Mouse (Mus musculus) limb, embryonic 12.5 days (tissue): ENCODE data around the gene Gsta3. TPM values are rescaled to one million over a fixed set of nuclear protein-coding genes. Genes with fewer than 3 reads are reported as not detected.
"Not testable (repeated sequence)": the region's sequence is repeated elsewhere in the genome, so short reads cannot be mapped to it uniquely, and the experiment has no call there.

Source experiments
- ATAC-seq: fragments of 200-750 bp; cut with Nextera tagmentation; 2 replicates; pipeline ENCODE4 v1.8.0; 2017; ENCODE audit warnings: low read depth, moderate TSS enrichment; ENCODE audit not compliant: insufficient number of reproducible peaks, insufficient read depth, low FRiP score, low TSS enrichment
- H3K27ac ChIP-seq: fragments of 300-500 bp; sonication (generic); 2 replicates; pipeline ENCODE4 v1.5.1; 2016; ENCODE audit warnings: mild to moderate bottlenecking, moderate library complexity
- H3K27me3 ChIP-seq: fragments of 300-500 bp; sonication (generic); 2 replicates; pipeline ENCODE4 v1.6.1; 2016; ENCODE audit warnings: mild to moderate bottlenecking, moderate library complexity
- H3K36me3 ChIP-seq: fragments of 300-500 bp; sonication (generic); 2 replicates; pipeline ENCODE4 v1.6.1; 2016; ENCODE audit warnings: mild to moderate bottlenecking, moderate library complexity
- H3K4me1 ChIP-seq: fragments of 300-500 bp; sonication (generic); replicated peaks from 2 replicates; pipeline ENCODE4 v1.6.1; 2016
- H3K4me2 ChIP-seq: fragments of 300-500 bp; sonication (generic); 2 replicates; pipeline ENCODE4 v1.6.1; 2016; ENCODE audit warnings: mild to moderate bottlenecking, moderate library complexity
- H3K4me3 ChIP-seq: fragments of 300-500 bp; sonication (generic); replicated peaks from 2 replicates; pipeline ENCODE4 v1.5.1; 2016; ENCODE audit warnings: mild to moderate bottlenecking
- H3K9ac ChIP-seq: fragments of 300-500 bp; sonication (generic); replicated peaks from 2 replicates; pipeline ENCODE4 v1.6.1; 2016; ENCODE audit warnings: mild to moderate bottlenecking, moderate library complexity
- H3K9me3 ChIP-seq: fragments of 300-500 bp; sonication (generic); 2 replicates; pipeline ENCODE4 v1.6.1; 2016; ENCODE audit warnings: mild to moderate bottlenecking, moderate library complexity
- WGBS: fragments of 180-500 bp; shearing (Covaris S2); methylation state at CpG from one replicate; pipeline ENCODE4 v1.1.7; 2016; 5-methylcytosine and 5-hydroxymethylcytosine counted together
- polyA plus RNA-seq: library from polyadenylated mRNA; unstranded; fragments of >200 nt; fragmentation: Nextera tagmentation; extraction: Ambion mirVana; gene quantifications from 2 replicates; pipeline ENCODE4 v1.2.1, GENCODE M21; 2016

The Gsta3 gene
- polyA plus RNA-seq, 1 experiment from 2014 or later, result 0.38 TPM

- peaks cover 8% of the 10 kb centered on the region for H3K27me3 ChIP-seq
- 75% methylated on average over 2 of the region's 2 CpGs for WGBS
- H3K4me1 ChIP-seq, result no peaks in the 10 kb centered on the region
- no peak for ATAC-seq
- no peak overlapping the region for H3K4me2 ChIP-seq
- no peak overlapping the region for H3K9ac ChIP-seq
- H3K4me3 ChIP-seq, result no peak overlapping the region
- H3K9me3 ChIP-seq, result no peaks in the 10 kb centered on the region
- no peak overlapping the region for H3K27ac ChIP-seq
- no peaks in the 10 kb centered on the region for H3K36me3 ChIP-seq
These were observed 34.1 kb downstream of the Gsta3 start for GRCm38 (mm10) chr1:21274437-21275040.

GRCm38 (mm10) chr1:21275366-21275765 is 35.0 kb downstream of the Gsta3 start:
- not testable (repeated sequence) for H3K27me3 ChIP-seq, H3K4me2 ChIP-seq, H3K27ac ChIP-seq, ATAC-seq, H3K4me1 ChIP-seq, H3K36me3 ChIP-seq, H3K4me3 ChIP-seq, H3K9ac ChIP-seq, H3K9me3 ChIP-seq
- 86% methylated on average over 5 of the region's 5 CpGs for WGBS

- H3K4me3 ChIP-seq, ATAC-seq, H3K9ac ChIP-seq, H3K9me3 ChIP-seq, H3K4me2 ChIP-seq, H3K4me1 ChIP-seq, H3K27me3 ChIP-seq, H3K36me3 ChIP-seq, H3K27ac ChIP-seq: not testable (repeated sequence)
- 34% methylated on average over 2 of the region's 2 CpGs for WGBS
These were observed 35.8 kb downstream of the Gsta3 start for GRCm38 (mm10) chr1:21276158-21276557.

- WGBS, result 80% methylated on average over 2 of the region's 2 CpGs
- no peaks in the 10 kb centered on the region for H3K36me3 ChIP-seq
- no peaks in the 10 kb centered on the region for H3K27me3 ChIP-seq
- ATAC-seq, result no peak
- H3K4me3 ChIP-seq, result no peak overlapping the region
- H3K9ac ChIP-seq, result no peak overlapping the region
- no peak overlapping the region for H3K27ac ChIP-seq
- H3K4me2 ChIP-seq, result no peak overlapping the region
- no peaks in the 10 kb centered on the region for H3K9me3 ChIP-seq
- no peaks in the 10 kb centered on the region for H3K4me1 ChIP-seq
These were observed 39.9 kb downstream of the Gsta3 start for GRCm38 (mm10) chr1:21280306-21280705.

- not testable (repeated sequence) for H3K27me3 ChIP-seq, H3K36me3 ChIP-seq, H3K27ac ChIP-seq, ATAC-seq, H3K4me2 ChIP-seq, H3K9ac ChIP-seq, H3K4me3 ChIP-seq, H3K9me3 ChIP-seq, H3K4me1 ChIP-seq
- WGBS, result 100% methylated on average over 2 of the region's 2 CpGs
These were observed 44.3 kb downstream of the Gsta3 start for GRCm38 (mm10) chr1:21284644-21285043.

- Histone ChIP-seq H3K9ac (no peak overlapping the region), H3K27ac (no peak overlapping the region), H3K27me3 (no peaks in the 10 kb centered on the region), H3K9me3 (no peaks in the 10 kb centered on the region), H3K4me1 (no peaks in the 10 kb centered on the region), H3K4me2 (no peak overlapping the region), H3K4me3 (no peak overlapping the region), H3K36me3 (no peaks in the 10 kb centered on the region)
- no peak for ATAC-seq
- WGBS, result 94% methylated on average over 4 of the region's 4 CpGs
These were observed 51.0 kb downstream of the Gsta3 start for GRCm38 (mm10) chr1:21291394-21291793.

- Histone ChIP-seq H3K27me3 (no peaks in the 10 kb centered on the region), H3K9me3 (no peaks in the 10 kb centered on the region), H3K4me2 (no peak overlapping the region), H3K36me3 (no peaks in the 10 kb centered on the region), H3K27ac (no peak overlapping the region), H3K9ac (no peak overlapping the region), H3K4me3 (no peak overlapping the region), H3K4me1 (no peaks in the 10 kb centered on the region)
- no peak for ATAC-seq
- 78% methylated on average over 1 of the region's 1 CpGs for WGBS
These were observed 52.2 kb downstream of the Gsta3 start for GRCm38 (mm10) chr1:21292590-21292989.

GRCm38 (mm10) chr1:21296169-21296568 is 55.8 kb downstream of the Gsta3 start:
- Histone ChIP-seq H3K27me3 (no peaks in the 10 kb centered on the region), H3K27ac (no peak overlapping the region), H3K4me1 (no peaks in the 10 kb centered on the region), H3K4me3 (no peak overlapping the region), H3K4me2 (no peak overlapping the region), H3K9ac (no peak overlapping the region), H3K9me3 (no peaks in the 10 kb centered on the region), H3K36me3 (no peaks in the 10 kb centered on the region)
- no peak for ATAC-seq
- WGBS, result 95% methylated on average over 1 of the region's 1 CpGs

- Histone ChIP-seq H3K4me3 (no peak overlapping the region), H3K27me3 (no peaks in the 10 kb centered on the region), H3K9me3 (no peaks in the 10 kb centered on the region), H3K4me1 (no peaks in the 10 kb centered on the region), H3K36me3 (no peaks in the 10 kb centered on the region), H3K4me2 (no peak overlapping the region), H3K27ac (no peak overlapping the region), H3K9ac (no peak overlapping the region)
- 95% methylated on average over 4 of the region's 4 CpGs for WGBS
- no peak for ATAC-seq
These were observed 57.7 kb downstream of the Gsta3 start for GRCm38 (mm10) chr1:21298114-21298513.

- no peak overlapping the region for H3K4me3 ChIP-seq
- H3K27me3 ChIP-seq, result no peaks in the 10 kb centered on the region
- 60% methylated on average over 3 of the region's 3 CpGs for WGBS
- no peak overlapping the region for H3K4me2 ChIP-seq
- ATAC-seq, result no peak
- H3K9ac ChIP-seq, result no peak overlapping the region
- no peak overlapping the region for H3K27ac ChIP-seq
- H3K9me3 ChIP-seq, result no peaks in the 10 kb centered on the region
- H3K4me1 ChIP-seq, result no peaks in the 10 kb centered on the region
- no peaks in the 10 kb centered on the region for H3K36me3 ChIP-seq
These were observed 59.4 kb downstream of the Gsta3 start for GRCm38 (mm10) chr1:21299826-21300225.

GRCm38 (mm10) chr1:21301686-21302085 is 61.3 kb downstream of the Gsta3 start:
- no peaks in the 10 kb centered on the region for H3K9me3 ChIP-seq
- no peak for ATAC-seq
- no peaks in the 10 kb centered on the region for H3K4me1 ChIP-seq
- H3K4me2 ChIP-seq, result no peak overlapping the region
- H3K4me3 ChIP-seq, result no peak overlapping the region
- no peak overlapping the region for H3K9ac ChIP-seq
- no peaks in the 10 kb centered on the region for H3K36me3 ChIP-seq
- no peaks in the 10 kb centered on the region for H3K27me3 ChIP-seq
- 83% methylated on average over 3 of the region's 3 CpGs for WGBS
- no peak overlapping the region for H3K27ac ChIP-seq

- Histone ChIP-seq H3K9ac (no peak overlapping the region), H3K4me2 (no peak overlapping the region), H3K27ac (no peak overlapping the region), H3K4me1 (no peaks in the 10 kb centered on the region), H3K36me3 (no peaks in the 10 kb centered on the region), H3K4me3 (no peak overlapping the region), H3K9me3 (no peaks in the 10 kb centered on the region), H3K27me3 (no peaks in the 10 kb centered on the region)
- WGBS, result 67% methylated on average over 3 of the region's 3 CpGs
- no peak for ATAC-seq
These were observed 63.8 kb downstream of the Gsta3 start for GRCm38 (mm10) chr1:21304174-21304573.
